Mouse (Mus musculus) cerebellum, adult 2 months (tissue): ENCODE data around the gene Tcf15.

ENCODE experiments used
- CTCF ChIP-seq: fragments of 200-500 bp; IDR thresholded peaks from 2 replicates; pipeline ENCODE4 v1.5.1; 2011; ENCODE audit warnings: low read depth, mild to moderate bottlenecking, control low read depth, low read length, moderate library complexity, borderline replicate concordance; ENCODE audit not compliant: insufficient read depth
- POLR2A ChIP-seq: fragments of 200-500 bp; IDR thresholded peaks from 2 replicates; pipeline ENCODE4 v1.6.1; 2011; ENCODE audit warnings: low read length, control low read depth, borderline replicate concordance; ENCODE audit not compliant: insufficient read depth

- TF ChIP-seq CTCF (no peak), POLR2A (no peak)
These were observed 24.5 kb downstream of the Tcf15 start for GRCm38 (mm10) chr2:152167851-152168290.
